Mouse (Mus musculus) T-helper 2 cell (primary cell): Measurements from ENCODE around the gene Szt2.

ENCODE experiments used
- in situ Hi-C: fragments of 300-600 bp; cut with MboI, MseI; formaldehyde crosslinking; loops from one replicate; pipeline ENCODE4 v1.15.1; 2025; ENCODE audit warnings: high pct_unique_total_duplicates

Gene Szt2

GRCm38 (mm10) chr4:118409142-118409900, at the start of gene Szt2, which contains the start of gene Med8:
TSS of gene Szt2 (minus strand) at chr4:118409273.
TSS of gene Med8 (plus strand) at chr4:118409337.
- in situ Hi-C loops: loop anchor here (10.0 kb wide), 1 partner anchor 165 kb away; no protein-coding TSS in a partner anchor

- in situ Hi-C loops: no loop called here
Measured at GRCm38 (mm10) chr4:118457345-118457975, 48.4 kb upstream of the Szt2 start, which contains the start of gene Mpl. TSS of gene Mpl (minus strand) at chr4:118457513.

- in situ Hi-C loops: no loop called here
Measured at GRCm38 (mm10) chr4:118446415-118447153, 37.5 kb upstream of the Szt2 start.

GRCm38 (mm10) chr4:118445781-118446414, 36.8 kb upstream of the Szt2 start:
- in situ Hi-C loops: no loop called here

- in situ Hi-C loops: no loop called here
Measured at GRCm38 (mm10) chr4:118445088-118445487, 36.0 kb upstream of the Szt2 start.

GRCm38 (mm10) chr4:118437829-118438253, 28.8 kb upstream of the Szt2 start:
- in situ Hi-C loops: loop anchor here (5.0 to 10.0 kb wide), 3 partner anchors 187 to 887 kb away; partner anchors contain the start of genes Cfap57, Ebna1bp2 and Ppih

- in situ Hi-C loops: loop anchor here (5.0 to 10.0 kb wide), 3 partner anchors 188 to 888 kb away; partner anchors contain the start of genes Cfap57, Ebna1bp2 and Ppih
Measured at GRCm38 (mm10) chr4:118436820-118437603, 27.9 kb upstream of the Szt2 start, which contains the start of gene Cdc20. TSS of gene Cdc20 (minus strand) at chr4:118437352.

GRCm38 (mm10) chr4:118432332-118432731, 23.3 kb upstream of the Szt2 start:
- in situ Hi-C loops: loop anchor here (10.0 kb wide), 2 partner anchors 192 to 892 kb away; partner anchors contain the start of genes Cfap57, Ebna1bp2 and Ppih

- in situ Hi-C loops: no loop called here
Measured at GRCm38 (mm10) chr4:118429215-118429895, 20.3 kb upstream of the Szt2 start.

GRCm38 (mm10) chr4:118428531-118429214, 19.6 kb upstream of the Szt2 start:
- in situ Hi-C loops: no loop called here

- in situ Hi-C loops: no loop called here
Measured at GRCm38 (mm10) chr4:118427768-118428451, 18.8 kb upstream of the Szt2 start, which contains the start of gene Elovl1. TSS of gene Elovl1 (plus strand) at chr4:118428093.

GRCm38 (mm10) chr4:118427415-118427767, 18.3 kb upstream of the Szt2 start:
- in situ Hi-C loops: no loop called here

GRCm38 (mm10) chr4:118425374-118425773, 16.3 kb upstream of the Szt2 start:
- in situ Hi-C loops: no loop called here

GRCm38 (mm10) chr4:118424541-118425160, 15.6 kb upstream of the Szt2 start:
- in situ Hi-C loops: no loop called here

- in situ Hi-C loops: no loop called here
Measured at GRCm38 (mm10) chr4:118421384-118421783, 12.3 kb upstream of the Szt2 start.

GRCm38 (mm10) chr4:118417112-118417797, 8.2 kb upstream of the Szt2 start:
- in situ Hi-C loops: no loop called here

GRCm38 (mm10) chr4:118416329-118416728, 7.3 kb upstream of the Szt2 start:
- in situ Hi-C loops: no loop called here

- in situ Hi-C loops: no loop called here
Measured at GRCm38 (mm10) chr4:118415779-118416178, 6.7 kb upstream of the Szt2 start.
